Mouse (Mus musculus): ENCODE data around the gene St3gal3.
A peak's percentile ranks its signal among the peaks of the same experiment; 100 is the strongest.

The St3gal3 gene

GRCm38 (mm10) chr4:118141511-118141910 lies 6.8 kb upstream of the St3gal3 start:
- DNase-seq (ENCODE audit: low spot score) = no peak

GRCm38 (mm10) chr4:118138891-118139290 lies 4.2 kb upstream of the St3gal3 start:
- DNase-seq (ENCODE audit: low spot score) = peak; percentile 91

- DNase-seq (ENCODE audit: low spot score) = peak; percentile 23
These were observed 3.1 kb upstream of the St3gal3 start for GRCm38 (mm10) chr4:118137857-118138256.

GRCm38 (mm10) chr4:118137311-118137710 lies 2.6 kb upstream of the St3gal3 start:
- DNase-seq (ENCODE audit: low spot score) = no peak

GRCm38 (mm10) chr4:118135414-118135813 lies 700 bp upstream of the St3gal3 start:
- peak; percentile 43 for DNase-seq (ENCODE audit: low spot score)

GRCm38 (mm10) chr4:118131329-118131728 lies 3.4 kb downstream of the St3gal3 start:
- DNase-seq (ENCODE audit: low spot score) = no peak

- no peak for DNase-seq (ENCODE audit: low spot score)
These were observed 11.5 kb downstream of the St3gal3 start for GRCm38 (mm10) chr4:118123030-118123704.

GRCm38 (mm10) chr4:118122078-118122477 lies 12.6 kb downstream of the St3gal3 start:
- DNase-seq (ENCODE audit: low spot score) = no peak

GRCm38 (mm10) chr4:118117565-118117964 lies 17.1 kb downstream of the St3gal3 start:
- no peak for DNase-seq (ENCODE audit: low spot score)

- DNase-seq (ENCODE audit: low spot score) = no peak
These were observed 18.6 kb downstream of the St3gal3 start for GRCm38 (mm10) chr4:118116098-118116497.

- no peak for DNase-seq (ENCODE audit: low spot score)
These were observed 19.6 kb downstream of the St3gal3 start for GRCm38 (mm10) chr4:118115132-118115531.

- no peak for DNase-seq (ENCODE audit: low spot score)
These were observed 22.1 kb downstream of the St3gal3 start for GRCm38 (mm10) chr4:118112601-118113000.

- no peak for DNase-seq (ENCODE audit: low spot score)
These were observed 25.1 kb downstream of the St3gal3 start for GRCm38 (mm10) chr4:118109649-118110048.

- no peak for DNase-seq (ENCODE audit: low spot score)
These were observed 25.9 kb downstream of the St3gal3 start for GRCm38 (mm10) chr4:118108779-118109178.

GRCm38 (mm10) chr4:118105256-118106053 lies 29.3 kb downstream of the St3gal3 start:
- DNase-seq (ENCODE audit: low spot score) = no peak

- DNase-seq (ENCODE audit: low spot score) = peak; percentile 11
These were observed 31.4 kb downstream of the St3gal3 start for GRCm38 (mm10) chr4:118103280-118103830.

GRCm38 (mm10) chr4:118101497-118101896 lies 33.2 kb downstream of the St3gal3 start:
- DNase-seq (ENCODE audit: low spot score) = no peak

GRCm38 (mm10) chr4:118099637-118100364 lies 34.9 kb downstream of the St3gal3 start:
- no peak for DNase-seq (ENCODE audit: low spot score)

- DNase-seq (ENCODE audit: low spot score) = no peak
These were observed 36.1 kb downstream of the St3gal3 start for GRCm38 (mm10) chr4:118098571-118098970.

- peak; percentile 5 for DNase-seq (ENCODE audit: low spot score)
These were observed 38.6 kb downstream of the St3gal3 start for GRCm38 (mm10) chr4:118096069-118096468.

GRCm38 (mm10) chr4:118092784-118093457 lies 41.8 kb downstream of the St3gal3 start:
- DNase-seq (ENCODE audit: low spot score) = no peak

- no peak for DNase-seq (ENCODE audit: low spot score)
These were observed 44.3 kb downstream of the St3gal3 start for GRCm38 (mm10) chr4:118090449-118090848.
